Mouse (Mus musculus): Measurements from ENCODE around the gene Gm11034.

The Gm11034 gene

GRCm38 (mm10) chr8:72210710-72211109 is 2.7 kb downstream of the Gm11034 start:
- no peak for DNase-seq

- DNase-seq, result no peak
Observed at GRCm38 (mm10) chr8:72210222-72210621, 3.2 kb downstream of the Gm11034 start.

- no peak for DNase-seq
Observed at GRCm38 (mm10) chr8:72208582-72208981, 4.9 kb downstream of the Gm11034 start.

GRCm38 (mm10) chr8:72197997-72198396 is 15.4 kb downstream of the Gm11034 start:
- no peak for DNase-seq

GRCm38 (mm10) chr8:72192065-72192464 is 21.4 kb downstream of the Gm11034 start:
- no peak for DNase-seq

GRCm38 (mm10) chr8:72190215-72190539 is 23.3 kb downstream of the Gm11034 start:
- DNase-seq, result no peak

- DNase-seq, result no peak
Observed at GRCm38 (mm10) chr8:72189417-72190214, 23.8 kb downstream of the Gm11034 start, which contains the start of gene Hsh2d. Gene Hsh2d, plus strand, starts transcription at chr8:72189638.

GRCm38 (mm10) chr8:72187793-72188331 is 25.6 kb downstream of the Gm11034 start:
- no peak for DNase-seq

- DNase-seq, result no peak
Observed at GRCm38 (mm10) chr8:72183554-72184202, 29.8 kb downstream of the Gm11034 start.

GRCm38 (mm10) chr8:72177346-72177925 is 36.0 kb downstream of the Gm11034 start:
- DNase-seq, result peak; percentile 76

- no peak for DNase-seq
Observed at GRCm38 (mm10) chr8:72169681-72170249, 43.7 kb downstream of the Gm11034 start.

- no peak for DNase-seq
Observed at GRCm38 (mm10) chr8:72169098-72169668, 44.3 kb downstream of the Gm11034 start.

All from cerebellum, adult 8-10 months (tissue).